Mouse (Mus musculus): Measurements from ENCODE around the gene Stxbp2.

GRCm38 (mm10) chr8:3622119-3622518, 8.6 kb upstream of the Stxbp2 start:
- TF ChIP-seq POLR2A (IDR thresholded peaks at IDR 0.05; ENCODE audit: extremely low read depth, insufficient read depth, low read length) = no peak
- TF ChIP-seq CTCF (IDR thresholded peaks at IDR 0.05; ENCODE audit: extremely low read depth, insufficient read depth, low read length) = no peak
